Mouse (Mus musculus) spleen, embryonic (tissue): Measurements from ENCODE around the gene Mxra7.

Experiments
- CTCF ChIA-PET: fragments of 350-600 bp; sonication (Branson Sonifier 250); formaldehyde crosslinking; loops from one replicate; lab custom pipeline; 2022; lab: Charles Lee

The Mxra7 gene

DNA sequence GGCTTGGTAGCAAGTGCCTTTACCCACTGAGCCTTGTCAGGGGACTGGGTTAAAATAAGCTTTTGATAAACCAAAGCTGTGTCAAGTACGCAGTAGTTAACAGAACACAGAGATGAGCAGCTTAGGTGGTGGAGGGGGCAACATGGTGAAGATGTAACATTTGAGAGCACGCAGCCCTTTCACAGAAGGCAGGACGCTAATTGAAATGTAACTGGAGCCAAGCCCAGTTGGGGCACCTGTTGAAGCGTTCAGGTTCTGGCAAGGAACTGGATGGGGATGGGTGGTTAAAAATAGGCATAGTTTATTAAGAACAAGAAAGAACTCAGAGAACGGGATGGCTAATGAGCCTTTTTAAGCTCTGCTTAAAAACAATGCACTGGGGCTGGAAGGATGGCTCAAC, 28.5 kb downstream of the Mxra7 start:
- CTCF ChIA-PET = no interaction called here

DNA sequence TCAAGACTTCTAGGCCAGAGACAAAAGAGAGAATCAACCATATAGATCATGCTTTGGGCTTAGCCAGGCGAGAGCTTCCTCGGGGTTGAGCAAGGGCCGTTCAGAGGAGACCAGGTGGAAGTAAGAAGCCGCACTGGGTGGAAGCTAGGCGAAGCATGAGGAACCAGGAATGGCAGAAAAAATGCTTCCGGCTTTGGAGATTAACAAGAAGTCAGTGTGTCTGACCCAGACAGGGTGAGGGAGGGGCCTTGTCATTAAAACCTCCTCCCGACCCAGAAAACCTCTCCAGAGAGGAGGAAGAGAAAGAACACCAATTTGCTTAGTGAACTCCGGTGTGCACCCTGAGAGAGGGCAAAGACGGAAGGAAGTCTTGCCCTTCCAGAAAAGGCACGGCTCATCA, 43.6 kb downstream of the Mxra7 start:
- CTCF ChIA-PET = interaction anchor here (0.6 kb wide), 1 partner anchor 175 kb away, joined by 3 read pairs; no protein-coding TSS in a partner anchor

DNA sequence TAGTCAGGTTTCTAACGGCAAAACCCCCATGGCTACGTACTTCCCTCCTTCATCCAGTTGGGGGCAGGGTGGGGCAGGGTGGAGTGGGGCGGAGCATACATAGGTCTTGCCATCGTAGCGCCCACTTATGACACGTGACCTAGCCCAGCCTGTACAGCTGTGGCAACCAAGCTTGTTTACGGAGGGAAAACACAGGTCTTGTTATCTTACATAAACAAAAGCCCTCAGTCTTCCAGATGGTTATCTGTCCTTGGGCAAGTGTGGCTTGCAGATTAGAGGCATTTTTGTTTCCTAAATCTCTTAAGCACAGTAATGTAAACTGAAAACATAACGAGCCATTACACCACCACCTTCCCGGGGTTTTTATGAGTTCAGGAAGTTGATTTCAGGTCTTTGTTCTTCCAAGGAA, 45.1 kb downstream of the Mxra7 start:
- CTCF ChIA-PET = interaction anchor here (0.6 kb wide), 1 partner anchor 127 kb away, joined by 7 read pairs; no protein-coding TSS in a partner anchor

DNA sequence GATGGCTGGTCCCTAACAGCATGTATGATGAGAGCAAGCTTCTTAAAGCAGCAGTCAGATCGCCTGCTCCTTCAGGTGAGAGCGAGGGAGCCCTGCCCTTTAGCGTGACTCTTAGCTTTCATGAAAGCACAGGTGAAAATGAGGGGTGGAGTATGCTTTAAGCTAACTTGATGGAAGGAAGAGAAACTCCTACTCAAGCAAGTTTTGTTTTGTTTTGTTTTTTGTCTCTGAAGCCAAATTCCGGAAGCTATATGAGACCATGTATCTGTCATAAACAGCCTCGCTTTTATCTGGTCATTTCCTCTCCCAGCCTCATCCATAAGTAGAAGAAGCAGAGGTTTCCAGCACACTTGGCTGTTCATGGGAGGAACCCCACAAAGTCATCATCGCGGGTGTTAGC, 52.4 kb downstream of the Mxra7 start, which contains the start of gene St6galnac1:
TSS of gene St6galnac1 (minus strand) at position 101 of the 400 bp plus-strand sequence.
- CTCF ChIA-PET = no interaction called here

DNA sequence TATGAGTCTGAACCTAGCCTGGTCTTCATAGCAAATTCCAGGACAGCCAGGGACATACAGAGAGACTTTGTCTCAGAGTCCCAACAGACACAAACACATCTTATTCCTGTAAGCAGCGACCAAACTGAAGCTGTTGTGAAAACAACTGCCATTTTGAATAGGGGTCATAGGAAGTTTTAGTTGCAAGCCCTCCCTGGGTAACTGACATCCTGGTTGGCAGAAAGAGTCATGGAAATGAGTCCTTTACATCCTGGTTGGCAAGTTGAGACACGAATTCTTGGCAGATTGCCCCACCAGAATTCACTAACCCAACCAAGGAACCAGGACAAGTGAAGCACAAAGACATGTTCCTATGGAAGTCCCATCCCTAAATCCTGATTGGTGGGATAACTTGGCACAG, 54.6 kb downstream of the Mxra7 start:
- CTCF ChIA-PET = interaction anchor here (0.6 kb wide), 1 partner anchor 81 kb away, joined by 7 read pairs; no protein-coding TSS in a partner anchor

DNA sequence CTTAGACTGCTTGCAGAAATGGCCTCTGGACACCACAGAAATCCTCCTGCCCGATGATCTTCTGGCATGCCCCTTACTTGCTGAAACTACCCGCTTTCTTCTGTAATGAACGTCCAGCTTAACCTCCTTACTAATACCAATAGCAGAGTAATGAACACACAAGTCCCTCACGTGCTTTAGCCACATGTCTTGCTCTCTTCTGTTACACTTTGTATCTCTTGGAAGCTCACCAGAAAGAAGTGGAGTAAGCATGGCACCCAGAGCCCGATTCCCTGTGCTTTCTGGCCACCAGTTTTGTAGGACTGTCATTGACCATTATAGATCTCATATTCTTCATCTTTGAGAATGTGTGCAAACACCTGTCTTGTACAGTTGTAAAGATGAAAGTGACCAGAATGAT, 58.0 kb downstream of the Mxra7 start:
- CTCF ChIA-PET = no interaction called here

DNA sequence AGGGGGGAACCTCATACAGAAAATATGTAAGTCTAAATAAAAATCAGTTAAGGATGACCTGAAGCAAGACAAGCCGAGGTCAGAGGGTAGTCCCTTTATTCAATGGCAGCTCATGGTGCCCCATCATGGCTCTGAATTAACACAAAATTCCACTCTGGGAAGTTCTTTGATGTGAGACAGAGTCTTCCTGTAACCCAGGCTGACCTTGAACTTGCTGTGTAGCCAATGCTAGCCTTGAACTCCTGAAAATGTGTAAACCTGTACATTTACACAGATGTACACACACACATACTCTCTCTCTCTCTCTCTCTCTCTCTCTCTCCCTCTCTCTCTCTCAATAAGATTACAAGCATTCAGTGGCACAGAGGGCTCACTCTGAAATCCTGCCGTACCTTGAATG, 62.9 kb downstream of the Mxra7 start:
- CTCF ChIA-PET = no interaction called here

DNA sequence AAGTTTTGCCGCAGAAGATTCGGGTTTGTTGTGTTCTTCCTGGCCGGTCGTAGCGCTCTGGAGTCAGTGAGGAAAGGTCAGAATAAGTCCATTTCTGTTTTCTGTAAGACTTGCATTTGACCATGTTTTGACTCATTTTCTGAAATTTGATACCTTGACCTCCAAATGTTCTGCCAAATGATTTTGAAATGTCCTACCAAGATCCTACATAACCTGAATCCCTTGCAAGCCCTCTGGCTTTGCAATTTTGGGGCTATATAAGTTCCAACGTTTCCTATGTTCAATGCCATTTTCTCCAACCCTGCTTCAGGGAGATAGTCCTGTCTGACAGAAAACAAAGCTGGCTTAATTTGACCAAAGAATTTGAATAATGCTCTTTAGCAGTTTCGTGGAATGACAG, 63.5 kb downstream of the Mxra7 start:
- CTCF ChIA-PET = no interaction called here

DNA sequence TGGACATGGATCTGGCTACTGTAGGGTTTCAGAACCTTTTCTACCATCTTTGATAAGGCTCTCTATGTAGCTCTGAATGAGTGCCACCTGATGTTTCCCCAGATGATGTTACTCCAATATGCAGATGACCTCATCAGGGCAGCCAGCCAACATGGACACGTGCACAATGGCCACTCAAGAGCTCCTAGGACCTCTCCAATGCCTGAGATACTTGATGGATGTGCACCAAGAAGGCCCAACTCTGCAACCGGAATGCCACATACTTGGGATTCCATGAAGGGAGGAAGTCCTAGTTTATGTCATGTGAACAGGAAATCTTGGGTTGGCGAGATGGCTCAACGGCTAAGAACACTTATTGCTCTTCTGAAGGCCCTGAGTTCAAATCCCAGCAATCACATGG, 72.7 kb downstream of the Mxra7 start:
- CTCF ChIA-PET = no interaction called here

DNA sequence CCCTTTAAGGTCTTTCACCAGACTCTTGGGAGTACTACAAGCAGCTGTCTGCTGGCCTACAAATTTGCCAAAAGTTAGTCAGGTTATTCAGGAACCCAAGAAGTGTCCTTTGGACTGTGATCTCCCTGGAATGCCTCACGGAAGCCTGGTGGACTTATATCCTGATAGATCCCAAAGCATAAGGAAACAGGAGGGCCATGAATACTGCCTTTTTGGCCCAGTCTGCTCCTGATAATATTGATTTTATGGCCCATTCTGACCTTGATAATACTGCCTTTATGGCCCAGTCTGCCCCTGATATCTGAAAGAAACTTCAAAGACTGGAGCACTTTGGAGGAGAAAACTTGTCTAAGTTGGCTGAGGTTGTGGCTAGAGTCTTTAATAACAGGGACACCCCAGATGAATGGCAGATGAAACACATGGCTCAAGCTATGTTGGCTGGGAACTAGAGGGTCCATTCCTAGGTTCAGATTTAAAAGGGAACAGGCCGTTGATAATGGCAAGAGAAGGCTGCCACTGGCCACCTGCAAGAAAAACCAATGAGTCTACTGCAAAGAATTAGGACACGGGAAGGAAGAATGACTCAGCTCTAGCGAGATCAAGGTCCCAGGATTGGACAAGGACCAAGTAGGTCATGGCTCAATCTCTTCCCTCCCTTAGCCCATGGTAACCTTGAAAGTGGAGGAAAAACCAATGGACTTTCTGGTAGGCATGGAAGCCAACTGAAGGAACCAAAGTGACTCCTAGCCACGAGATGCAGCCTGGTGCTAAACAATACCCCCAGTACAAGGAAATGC, 74.0 kb downstream of the Mxra7 start:
- CTCF ChIA-PET = no interaction called here
